Mouse (Mus musculus) cerebellum, adult 11 months (tissue): ENCODE measurements around the gene Cage1.
A peak's percentile ranks its signal among the peaks of the same experiment; 100 is the strongest.

Experiments used
- DNase-seq: peaks from one replicate; pipeline ENCODE4 v3.0.0; 2022

Gene Cage1

GRCm38 (mm10) chr13:38037044-38037687, at the start of gene Cage1:
TSS of gene Cage1 (minus strand) at chr13:38037069.
- peak; percentile 95 for DNase-seq

- DNase-seq = no peak
These were observed 44.3 kb upstream of the Cage1 start for GRCm38 (mm10) chr13:38081161-38081560.

- no peak for DNase-seq
These were observed 43.9 kb upstream of the Cage1 start for GRCm38 (mm10) chr13:38080725-38081124.

- no peak for DNase-seq
These were observed 43.1 kb upstream of the Cage1 start for GRCm38 (mm10) chr13:38080014-38080413.

GRCm38 (mm10) chr13:38079366-38079765, 42.5 kb upstream of the Cage1 start:
- no peak for DNase-seq

- DNase-seq = no peak
These were observed 42.0 kb upstream of the Cage1 start for GRCm38 (mm10) chr13:38078836-38079235.

GRCm38 (mm10) chr13:38077113-38077512, 40.2 kb upstream of the Cage1 start:
- no peak for DNase-seq

GRCm38 (mm10) chr13:38074404-38074803, 37.5 kb upstream of the Cage1 start:
- no peak for DNase-seq

GRCm38 (mm10) chr13:38073374-38074307, 36.8 kb upstream of the Cage1 start:
- no peak for DNase-seq

- DNase-seq = no peak
These were observed 34.1 kb upstream of the Cage1 start for GRCm38 (mm10) chr13:38070945-38071344.

GRCm38 (mm10) chr13:38064854-38065663, 28.2 kb upstream of the Cage1 start:
- DNase-seq = peak; percentile 9

- no peak for DNase-seq
These were observed 25.8 kb upstream of the Cage1 start for GRCm38 (mm10) chr13:38062678-38063077.

GRCm38 (mm10) chr13:38049888-38050287, 13.0 kb upstream of the Cage1 start:
- no peak for DNase-seq

- DNase-seq = no peak
These were observed 942 bp upstream of the Cage1 start for GRCm38 (mm10) chr13:38037811-38038210.

- peak; percentile 5 for DNase-seq
These were observed 376 bp downstream of the Cage1 start, which contains the start of gene Riok1 for GRCm38 (mm10) chr13:38036343-38037043. TSS of gene Riok1 (plus strand) at chr13:38036995.

GRCm38 (mm10) chr13:38028407-38028806, 8.5 kb downstream of the Cage1 start:
- DNase-seq = no peak

- DNase-seq = no peak
These were observed 9.1 kb downstream of the Cage1 start for GRCm38 (mm10) chr13:38027618-38028248.

- no peak for DNase-seq
These were observed 11.0 kb downstream of the Cage1 start for GRCm38 (mm10) chr13:38025874-38026273.

GRCm38 (mm10) chr13:38018791-38019190, 18.1 kb downstream of the Cage1 start:
- no peak for DNase-seq

GRCm38 (mm10) chr13:38015591-38015990, 21.3 kb downstream of the Cage1 start:
- no peak for DNase-seq

GRCm38 (mm10) chr13:38012436-38012835, 24.4 kb downstream of the Cage1 start:
- no peak for DNase-seq

GRCm38 (mm10) chr13:38010444-38010910, 26.4 kb downstream of the Cage1 start:
- no peak for DNase-seq
